Mouse (Mus musculus) heart, adult 2 months (tissue): ENCODE results near the gene Arhgap30.

Source experiments
- CTCF ChIP-seq: fragments of 200-600 bp; IDR thresholded peaks from 2 replicates; pipeline ENCODE4 v1.8.1; 2022; ENCODE audit warnings: antibody characterized with exemption, mild to moderate bottlenecking, moderate library complexity
- POLR2A ChIP-seq: fragments of 200-500 bp; IDR thresholded peaks from 2 replicates; pipeline ENCODE4 v1.6.1; 2011; ENCODE audit warnings: mild to moderate bottlenecking, low read depth, low read length, control low read depth; ENCODE audit not compliant: insufficient read depth

DNA sequence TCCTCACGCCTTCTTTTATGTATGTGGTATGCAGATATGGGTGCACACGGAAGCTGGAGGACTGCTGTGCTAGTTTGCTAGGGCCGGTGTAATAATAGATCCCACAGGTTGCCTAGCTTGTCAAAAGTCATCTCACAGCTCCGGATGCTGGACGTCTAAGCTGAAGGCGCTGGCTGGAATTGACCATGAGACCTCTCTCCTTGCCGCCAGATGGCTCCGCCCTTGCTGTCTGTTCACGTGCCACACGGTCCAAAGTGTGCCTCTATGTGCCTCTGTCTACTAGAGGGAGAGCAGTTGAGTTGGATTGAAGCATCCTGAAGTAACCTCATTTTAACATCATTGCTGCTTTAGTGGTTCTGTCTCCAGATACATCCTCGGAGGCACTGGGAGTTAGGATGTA, 61.3 kb downstream of the Arhgap30 start:
- TF ChIP-seq CTCF (no peak), POLR2A (no peak)
